Mouse (Mus musculus) thymus, adult 18-20 months (tissue): ENCODE data around the gene 2510009E07Rik.
"Not testable (repeated sequence)": the region's sequence is repeated elsewhere in the genome, so short reads cannot be mapped to it uniquely, and the experiment has no call there.

Experiments
- DNase-seq, 2 experiments: peaks; one replicate each; pipeline ENCODE4 v3.0.0; 2022; ENCODE audit warnings: mixed read lengths in 2 of 2

2510009E07Rik gene

GRCm38 (mm10) chr16:21673651-21674050 is 20.8 kb downstream of the 2510009E07Rik start:
- DNase-seq: not testable (repeated sequence)

GRCm38 (mm10) chr16:21673046-21673445 is 21.4 kb downstream of the 2510009E07Rik start:
- DNase-seq: not testable (repeated sequence)

GRCm38 (mm10) chr16:21671878-21672277 is 22.6 kb downstream of the 2510009E07Rik start:
- DNase-seq: no peak

GRCm38 (mm10) chr16:21665423-21665986 is 29.0 kb downstream of the 2510009E07Rik start:
- no peak for DNase-seq

- no peak for DNase-seq
These were observed 29.7 kb downstream of the 2510009E07Rik start for GRCm38 (mm10) chr16:21664633-21665363.

GRCm38 (mm10) chr16:21655961-21656360 is 38.5 kb downstream of the 2510009E07Rik start:
- no peak for DNase-seq

GRCm38 (mm10) chr16:21655291-21655690 is 39.2 kb downstream of the 2510009E07Rik start:
- no peak for DNase-seq

DNA sequence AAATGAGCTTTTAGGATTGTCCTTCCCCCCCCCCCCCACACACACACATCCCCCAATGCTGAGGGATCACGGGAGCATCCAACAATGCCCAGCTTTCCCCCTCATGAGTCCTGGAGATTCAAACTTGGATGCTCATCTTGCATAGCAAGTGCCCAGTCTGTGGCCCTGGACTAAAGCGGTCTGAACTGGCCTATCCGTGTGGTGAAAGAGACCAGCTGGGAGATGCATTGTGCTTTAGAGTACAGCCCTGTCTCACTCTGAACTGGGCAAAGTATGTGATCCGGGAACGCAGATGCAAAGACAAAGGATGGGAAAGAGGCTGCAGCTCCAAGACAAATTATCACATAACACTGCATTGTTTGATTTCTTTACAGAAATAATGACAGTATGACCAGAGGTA is 40.1 kb downstream of the 2510009E07Rik start:
- DNase-seq: no peak

DNA sequence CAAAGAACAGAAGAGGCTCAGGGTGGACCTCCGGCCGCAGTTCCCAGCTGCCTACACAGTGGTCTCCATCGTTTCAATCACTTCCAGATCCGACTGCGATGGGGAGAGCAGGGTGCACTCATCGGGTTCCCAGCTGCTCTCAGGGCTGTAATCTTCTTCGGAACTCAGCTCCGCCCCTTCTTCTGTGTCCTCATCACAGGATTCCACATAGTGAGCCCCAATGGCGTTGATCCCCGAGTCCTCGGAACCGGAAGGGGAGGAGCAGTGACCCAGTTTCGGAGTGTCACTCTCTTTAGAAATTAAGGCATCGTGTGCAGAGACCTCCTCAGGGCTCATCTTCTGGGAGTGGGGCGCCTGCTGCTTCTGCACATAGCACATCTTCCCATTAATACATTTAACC is 41.3 kb downstream of the 2510009E07Rik start:
- DNase-seq: no peak

- DNase-seq: no peak
These were observed 43.3 kb downstream of the 2510009E07Rik start for GRCm38 (mm10) chr16:21651161-21651560.

DNA sequence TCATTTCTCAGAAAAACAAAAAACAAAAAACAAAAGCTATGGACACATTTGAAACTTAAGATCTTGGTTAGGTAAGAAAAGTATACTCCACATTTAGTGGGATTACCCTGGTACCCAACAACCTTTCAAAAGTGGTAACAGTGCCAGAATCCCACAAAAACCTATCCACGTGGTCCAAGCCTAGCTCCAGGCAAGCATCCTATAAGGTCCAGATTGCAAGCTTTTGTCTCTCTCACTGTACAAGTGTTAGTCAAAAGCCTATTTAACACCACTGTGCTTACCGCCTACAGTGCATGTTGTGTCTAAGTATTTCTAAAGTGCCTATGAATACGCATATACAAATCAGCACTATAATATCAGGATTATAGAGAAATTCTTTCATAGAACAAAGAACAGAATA is 44.2 kb downstream of the 2510009E07Rik start:
- DNase-seq: no peak

DNA sequence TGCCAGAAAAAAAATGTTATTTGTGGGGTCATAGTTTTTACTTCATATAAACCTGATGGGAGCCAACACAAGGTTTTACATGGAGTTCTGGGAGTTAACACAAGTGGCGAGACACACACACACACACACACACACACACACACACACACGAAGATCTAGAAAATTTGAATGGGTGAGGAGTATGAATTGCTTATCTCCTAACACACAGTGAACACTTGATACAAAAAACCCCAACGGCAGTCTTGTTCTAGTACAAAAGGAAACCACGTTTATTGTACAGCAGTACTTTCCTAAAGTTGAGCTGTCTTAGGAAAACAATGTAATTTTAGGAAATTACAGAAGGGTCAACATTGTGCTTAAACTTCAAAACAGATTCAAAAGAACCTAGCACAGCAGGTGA is 45.7 kb downstream of the 2510009E07Rik start:
- DNase-seq: no peak

DNA sequence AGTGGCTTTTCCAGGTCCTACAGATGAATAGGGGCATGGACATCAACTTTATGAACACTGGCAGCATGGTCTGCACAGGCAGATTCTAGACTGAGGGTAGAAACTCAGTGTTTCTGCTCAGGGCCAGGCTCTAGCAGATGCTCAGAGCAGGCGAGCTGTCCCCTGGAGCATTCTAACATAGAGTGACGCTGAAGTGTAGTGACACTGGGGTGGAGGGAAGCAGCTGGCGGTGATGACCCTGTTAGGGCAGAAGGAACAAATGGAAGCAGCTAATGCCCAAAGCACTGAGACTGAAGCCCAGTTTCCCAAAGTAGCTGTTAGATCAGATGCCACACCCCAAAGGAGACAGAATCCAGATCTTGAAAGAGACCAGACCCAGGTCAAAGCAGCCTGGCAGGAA is 48.0 kb downstream of the 2510009E07Rik start:
- DNase-seq: no peak

DNA sequence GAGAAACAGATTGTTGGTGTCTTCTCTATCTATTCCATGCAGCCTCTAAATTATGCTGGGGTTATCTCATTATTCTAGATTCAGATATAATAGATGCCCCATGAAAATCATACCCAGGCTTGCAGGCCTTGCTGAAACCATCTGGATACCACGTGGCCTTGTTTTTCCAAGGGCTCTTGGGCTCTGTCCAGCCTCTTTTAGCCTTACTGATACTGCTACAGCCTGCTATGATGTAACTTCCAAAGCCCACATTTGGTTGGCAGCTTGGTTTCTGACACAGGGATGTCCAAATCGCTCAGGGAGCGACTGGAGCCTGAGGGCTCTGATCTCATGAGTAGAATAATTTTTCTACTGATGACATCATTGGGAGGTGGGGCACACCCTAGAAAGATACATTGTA is 48.5 kb downstream of the 2510009E07Rik start:
- no peak for DNase-seq

DNA sequence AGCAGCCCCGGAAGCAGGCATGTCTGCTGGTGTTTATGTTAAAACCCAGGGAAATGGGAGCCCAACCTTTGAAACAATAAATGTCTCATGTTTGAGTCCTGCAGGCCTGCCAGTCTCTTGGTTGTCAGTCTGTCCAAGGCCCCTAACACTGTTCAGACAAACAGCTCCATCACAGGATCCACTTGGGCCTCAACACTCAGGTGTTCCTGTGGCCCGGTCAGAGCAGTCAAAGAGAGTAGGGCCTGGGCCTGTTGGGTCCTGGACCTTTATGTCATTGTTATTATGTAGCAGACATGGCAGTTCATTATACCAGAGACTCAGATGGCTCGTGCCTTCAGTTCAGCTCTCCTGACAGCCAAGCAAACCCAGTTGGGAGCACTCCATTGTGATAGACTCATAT is 49.9 kb downstream of the 2510009E07Rik start:
- no peak for DNase-seq

DNA sequence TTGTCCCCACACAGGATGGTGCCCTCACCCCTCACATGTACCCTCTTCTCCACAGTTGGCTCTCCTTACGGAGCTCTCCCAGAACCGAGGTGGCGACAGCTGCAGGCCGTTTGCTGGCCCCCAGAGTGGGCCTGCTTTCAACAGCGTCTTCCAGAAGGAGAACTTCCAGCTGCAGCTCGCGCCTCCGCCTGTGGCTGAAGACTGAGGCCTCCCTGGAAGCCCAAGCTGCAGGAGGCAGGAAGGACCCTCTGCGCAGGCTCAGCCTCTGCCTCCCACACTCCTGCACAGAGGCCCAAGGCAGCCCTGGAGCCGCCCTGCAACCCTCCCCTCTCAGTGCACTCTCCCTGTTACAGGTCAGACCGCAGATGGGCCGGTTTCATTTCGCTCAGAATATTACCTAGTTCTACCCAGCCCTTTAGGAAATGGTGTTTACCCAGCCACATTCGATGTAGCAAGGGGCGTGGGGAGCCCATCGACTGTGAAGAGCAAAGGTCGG is 50.4 kb downstream of the 2510009E07Rik start:
- peak in 1 of 2 experiments; percentile 10 for DNase-seq

GRCm38 (mm10) chr16:21643621-21644041 is 50.8 kb downstream of the 2510009E07Rik start:
- no peak for DNase-seq

- DNase-seq: no peak
These were observed 51.6 kb downstream of the 2510009E07Rik start for GRCm38 (mm10) chr16:21642906-21643305.

- no peak for DNase-seq
These were observed 52.5 kb downstream of the 2510009E07Rik start for GRCm38 (mm10) chr16:21641944-21642343.

- no peak for DNase-seq
These were observed 53.5 kb downstream of the 2510009E07Rik start for GRCm38 (mm10) chr16:21640766-21641499.

- DNase-seq: no peak
These were observed 57.2 kb downstream of the 2510009E07Rik start for GRCm38 (mm10) chr16:21637201-21637819.

GRCm38 (mm10) chr16:21636156-21636853 is 58.2 kb downstream of the 2510009E07Rik start:
- no peak for DNase-seq

- no peak for DNase-seq
These were observed 60.0 kb downstream of the 2510009E07Rik start for GRCm38 (mm10) chr16:21634460-21634859.
